In the genomic region with DNA sequence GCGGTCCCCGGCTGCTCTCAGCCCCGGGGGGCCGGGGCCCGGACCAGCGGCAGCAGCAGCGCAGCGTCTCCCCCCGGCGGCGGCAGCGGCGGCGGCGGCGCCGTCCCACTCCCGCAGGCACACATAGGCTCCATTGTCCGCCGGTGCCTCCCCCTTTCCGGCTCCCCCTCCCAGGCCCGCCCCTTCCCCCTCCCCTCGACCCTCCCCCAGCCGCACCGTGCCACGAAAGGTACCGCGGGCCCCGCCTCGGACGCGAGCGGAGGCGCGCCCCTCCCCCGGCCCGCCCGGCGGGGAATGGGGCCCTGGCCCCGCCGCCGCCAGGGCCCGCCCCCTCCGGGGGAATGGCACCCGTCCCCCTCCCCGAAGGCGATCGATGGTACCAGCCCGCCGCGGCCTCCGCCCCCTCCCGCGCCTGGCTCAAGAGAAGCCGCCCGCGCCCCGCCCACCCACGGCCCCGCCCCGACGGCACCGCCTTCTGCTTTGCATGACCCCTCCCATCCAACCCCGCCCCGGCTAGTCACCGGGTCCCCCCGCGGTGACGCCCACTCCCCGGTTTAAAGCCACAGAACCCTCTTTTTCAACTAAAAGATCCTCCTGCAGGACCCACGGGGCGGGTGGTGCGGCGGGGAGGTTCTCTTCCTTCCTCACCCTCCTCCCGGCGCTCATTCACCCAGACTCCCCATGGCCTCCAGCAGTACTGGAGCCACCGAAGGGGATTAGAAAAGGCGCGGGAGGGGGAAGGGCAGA, we compare ENCODE assay signal across 8 mouse cellular contexts.
DNase-seq lines count a peak whose midpoint lies in the region; ATAC-seq lines count a peak whose summit lies in the region.

No protein-coding gene starts in this region.

- intact Hi-C loops in left cerebral cortex, postnatal 25 days (cut with DNase I): loop anchor here (1.0 to 5.0 kb wide), 2 partner anchors 70 to 85 kb away; a partner anchor contains a TSS

- under 1% methylated on average over 36 of the region's 79 CpGs for WGBS in intestine, embryonic 15.5 days
- under 1% methylated on average over 41 of the region's 79 CpGs for WGBS in midbrain, embryonic 10.5 days

- H3K4me2 ChIP-seq in intestine, embryonic 15.5 days (replicated peaks): peak overlapping the region; percentile 91

- no peaks in the 10 kb centered on the region for H3K9me3 ChIP-seq in intestine, embryonic 15.5 days
- peaks cover 5% of the 10 kb centered on the region; the same call in 1 of the 2 replicates for H3K9me3 ChIP-seq in midbrain, embryonic 10.5 days (replicated peaks)

- peak; percentile 94 for ATAC-seq in intestine, embryonic 15.5 days
- ATAC-seq in erythroid progenitor cell, adult 5-6 weeks (replicated peaks; ENCODE audit: low FRiP score, poor library complexity, severe bottlenecking): no peak

- H3K27me3 ChIP-seq in intestine, embryonic 15.5 days (replicated peaks): no peaks in the 10 kb centered on the region
- no peaks in the 10 kb centered on the region for H3K27me3 ChIP-seq in midbrain, embryonic 10.5 days (ENCODE audit: low read depth, poor library complexity, severe bottlenecking)

- peaks cover 25% of the 10 kb centered on the region for H3K4me1 ChIP-seq in intestine, embryonic 15.5 days (replicated peaks)
- H3K4me1 ChIP-seq in midbrain, embryonic 10.5 days: peaks cover 52% of the 10 kb centered on the region

- peak overlapping the region; percentile 93 for H3K27ac ChIP-seq in intestine, embryonic 15.5 days
- H3K27ac ChIP-seq in midbrain, embryonic 10.5 days (replicated peaks): peak overlapping the region; percentile 98

- peak overlapping the region; percentile 85 for H3K9ac ChIP-seq in intestine, embryonic 15.5 days

- DNase-seq in adrenal gland, adult (ENCODE audit: inconsistent age in 2 of 2, low spot score in 1 of 2): peak; percentile 96 to 98
- DNase-seq in embryo, embryonic 10.5 days (ENCODE audit: low spot score): peak; percentile 96
- peak; percentile 94 for DNase-seq in gastrocnemius, postnatal 25 days
- peak; percentile 92 to 96 for DNase-seq in left cerebral cortex, postnatal 25 days (ENCODE audit: low spot score in 2 of 2)
- peak; percentile 98 for DNase-seq in midbrain, embryonic 10.5 days (ENCODE audit: low spot score)
- peak; percentile 95 for DNase-seq in right cerebral cortex, postnatal 4 days

- H3K4me3 ChIP-seq in intestine, embryonic 15.5 days (replicated peaks): peak overlapping the region; percentile 84
- peak overlapping the region; percentile 80 for H3K4me3 ChIP-seq in midbrain, embryonic 10.5 days

- H3K36me3 ChIP-seq in intestine, embryonic 15.5 days: no peaks in the 10 kb centered on the region
- peaks cover 21% of the 10 kb centered on the region for H3K36me3 ChIP-seq in midbrain, embryonic 10.5 days
